Mouse (Mus musculus) limb, embryonic 11.5 days (tissue): ENCODE results near the gene Fkbp7. TPM values are rescaled to one million over a fixed set of nuclear protein-coding genes. Genes with fewer than 3 reads are reported as not detected.
"Not testable (repeated sequence)": the region's sequence is repeated elsewhere in the genome, so short reads cannot be mapped to it uniquely, and the experiment has no call there.

Experiments
- ATAC-seq: fragments of 200-750 bp; cut with Nextera tagmentation; 2 replicates; pipeline ENCODE4 v1.8.0; 2017; ENCODE audit warnings: low read depth; ENCODE audit not compliant: insufficient number of reproducible peaks, low FRiP score, low TSS enrichment
- DNase-seq: peaks from one replicate; pipeline ENCODE4 v3.0.0-alpha.2; 2015; ENCODE audit warnings: low spot score
- H3K27ac ChIP-seq: fragments of 300-500 bp; sonication (generic); replicated peaks from 2 replicates; pipeline ENCODE4 v1.5.1; 2014; ENCODE audit warnings: low read depth, mild to moderate bottlenecking, low read length
- H3K27me3 ChIP-seq: fragments of 300-500 bp; sonication (generic); 2 replicates; pipeline ENCODE4 v1.6.1; 2014; ENCODE audit warnings: mild to moderate bottlenecking, low read length, mixed read lengths; ENCODE audit not compliant: control insufficient read depth, insufficient read depth
- H3K36me3 ChIP-seq: fragments of 300-500 bp; sonication (generic); 2 replicates; pipeline ENCODE4 v1.6.1; 2014; ENCODE audit warnings: mild to moderate bottlenecking, low read length, moderate library complexity, mixed read lengths; ENCODE audit not compliant: control insufficient read depth, insufficient read depth
- H3K4me1 ChIP-seq: fragments of 300-500 bp; sonication (generic); 2 replicates; pipeline ENCODE4 v1.6.1; 2014; ENCODE audit warnings: low read length, mixed read lengths; ENCODE audit not compliant: control insufficient read depth, insufficient read depth
- H3K4me2 ChIP-seq: fragments of 300-500 bp; sonication (generic); 2 replicates; pipeline ENCODE4 v1.6.1; 2014; ENCODE audit warnings: low read depth, mild to moderate bottlenecking, moderate library complexity; ENCODE audit not compliant: severe bottlenecking
- H3K4me3 ChIP-seq: fragments of 300-500 bp; sonication (generic); 2 replicates; pipeline ENCODE4 v1.5.1; 2014; ENCODE audit warnings: low read depth, low read length
- H3K9ac ChIP-seq: fragments of 300-500 bp; sonication (generic); 2 replicates; pipeline ENCODE4 v1.6.1; 2014; ENCODE audit warnings: mild to moderate bottlenecking, low read length
- H3K9me3 ChIP-seq: fragments of 300-500 bp; sonication (generic); 2 replicates; pipeline ENCODE4 v1.6.1; 2016; ENCODE audit warnings: low read length; ENCODE audit not compliant: control insufficient read depth
- WGBS: fragments of 180-500 bp; shearing (Covaris S2); extraction: QIAGEN DNeasy Blood & Tissue Kit; methylation state at CpG from one replicate; pipeline ENCODE4 v1.1.7; 2014; 5-methylcytosine and 5-hydroxymethylcytosine counted together
- polyA plus RNA-seq: library from polyadenylated mRNA; unstranded; fragments of >200 nt; fragmentation: Nextera tagmentation; extraction: Ambion mirVana; gene quantifications from 2 replicates; pipeline ENCODE4 v1.2.1, GENCODE M21; 2014

Gene Fkbp7
- polyA plus RNA-seq, 1 experiment from 2014 or later = 46.0 TPM

- Histone ChIP-seq H3K4me3 (no peak overlapping the region), H3K9me3 (no peaks in the 10 kb centered on the region), H3K36me3 (peaks cover 6% of the 10 kb centered on the region; the same call in 1 of the 2 replicates), H3K9ac (no peak overlapping the region), H3K27ac (no peak overlapping the region), H3K27me3 (no peaks in the 10 kb centered on the region), H3K4me1 (no peaks in the 10 kb centered on the region), H3K4me2 (no peak overlapping the region)
- 95% methylated on average over 2 of the region's 2 CpGs for WGBS
- DNase-seq (no peak), ATAC-seq (no peak)
These were observed 33.3 kb downstream of the Fkbp7 start for GRCm38 (mm10) chr2:76639637-76640036.

GRCm38 (mm10) chr2:76631600-76631999 lies 41.3 kb downstream of the Fkbp7 start:
- H3K4me1 ChIP-seq = no peaks in the 10 kb centered on the region
- DNase-seq = no peak
- 93% methylated on average over 4 of the region's 4 CpGs for WGBS
- H3K9ac ChIP-seq = no peak overlapping the region
- no peaks in the 10 kb centered on the region for H3K9me3 ChIP-seq
- H3K27ac ChIP-seq = no peak overlapping the region
- H3K27me3 ChIP-seq = no peaks in the 10 kb centered on the region
- no peak overlapping the region for H3K4me2 ChIP-seq
- no peak overlapping the region for H3K4me3 ChIP-seq
- ATAC-seq = no peak
- peaks cover 11% of the 10 kb centered on the region; the same call in 1 of the 2 replicates for H3K36me3 ChIP-seq

- DNase-seq = no peak
- 92% methylated on average over 12 of the region's 12 CpGs for WGBS
- no peak for ATAC-seq
- H3K4me3 ChIP-seq = no peak overlapping the region
- no peaks in the 10 kb centered on the region for H3K27me3 ChIP-seq
- no peaks in the 10 kb centered on the region for H3K9me3 ChIP-seq
- no peak overlapping the region for H3K4me2 ChIP-seq
- H3K9ac ChIP-seq = no peak overlapping the region
- no peaks in the 10 kb centered on the region for H3K4me1 ChIP-seq
- H3K27ac ChIP-seq = no peak overlapping the region
- peaks cover 15% of the 10 kb centered on the region; the same call in 1 of the 2 replicates for H3K36me3 ChIP-seq
These were observed 42.6 kb downstream of the Fkbp7 start for GRCm38 (mm10) chr2:76630293-76630692.

- not testable (repeated sequence) for H3K27me3 ChIP-seq, H3K9ac ChIP-seq, H3K27ac ChIP-seq, H3K9me3 ChIP-seq, H3K4me1 ChIP-seq, H3K4me3 ChIP-seq, H3K4me2 ChIP-seq, ATAC-seq, DNase-seq, H3K36me3 ChIP-seq
- WGBS = 95% methylated on average over 2 of the region's 2 CpGs
These were observed 50.6 kb downstream of the Fkbp7 start for GRCm38 (mm10) chr2:76622316-76622715.

GRCm38 (mm10) chr2:76621724-76622123 lies 51.2 kb downstream of the Fkbp7 start:
- Histone ChIP-seq H3K36me3 (peaks cover 5% of the 10 kb centered on the region; the same call in 1 of the 2 replicates), H3K9ac (no peak overlapping the region), H3K4me1 (no peaks in the 10 kb centered on the region), H3K27me3 (no peaks in the 10 kb centered on the region), H3K27ac (no peak overlapping the region), H3K4me2 (no peak overlapping the region), H3K4me3 (no peak overlapping the region), H3K9me3 (no peaks in the 10 kb centered on the region)
- DNase-seq (no peak), ATAC-seq (no peak)
- 63% methylated on average over 1 of the region's 1 CpGs for WGBS

GRCm38 (mm10) chr2:76620188-76620587 lies 52.7 kb downstream of the Fkbp7 start:
- no peak overlapping the region for H3K9ac ChIP-seq
- H3K9me3 ChIP-seq = no peaks in the 10 kb centered on the region
- 85% methylated on average over 5 of the region's 5 CpGs for WGBS
- no peak overlapping the region for H3K4me2 ChIP-seq
- no peak for ATAC-seq
- no peak overlapping the region for H3K4me3 ChIP-seq
- H3K27me3 ChIP-seq = no peaks in the 10 kb centered on the region
- H3K36me3 ChIP-seq = no peaks in the 10 kb centered on the region; the same call in 1 of the 2 replicates
- DNase-seq = no peak
- H3K27ac ChIP-seq = no peak overlapping the region
- H3K4me1 ChIP-seq = no peaks in the 10 kb centered on the region

GRCm38 (mm10) chr2:76618078-76618477 lies 54.8 kb downstream of the Fkbp7 start:
- H3K36me3 ChIP-seq = no peaks in the 10 kb centered on the region
- no peak overlapping the region for H3K27ac ChIP-seq
- H3K4me2 ChIP-seq = no peak overlapping the region
- no peaks in the 10 kb centered on the region for H3K4me1 ChIP-seq
- H3K9me3 ChIP-seq = no peaks in the 10 kb centered on the region
- no peak for ATAC-seq
- DNase-seq = peak; percentile 41
- 52% methylated on average over 1 of the region's 1 CpGs for WGBS
- H3K9ac ChIP-seq = no peak overlapping the region
- no peaks in the 10 kb centered on the region for H3K27me3 ChIP-seq
- no peak overlapping the region for H3K4me3 ChIP-seq

Other genes with a start within 250 kb of the Fkbp7 start
- 99.7 and 100 TPM in 2 replicates for gene Prkra, start 25.1 kb downstream of the Fkbp7 start, polyA plus RNA-seq
- 0.48 and 0.92 TPM in 2 replicates for gene Pjvk, start 24.6 kb downstream of the Fkbp7 start, polyA plus RNA-seq
- gene Plekha3, start 2.2 kb upstream of the Fkbp7 start, polyA plus RNA-seq = 11.7 and 12.3 TPM in 2 replicates